Mouse (Mus musculus) embryonic facial prominence, embryonic 10.5 days (tissue): ENCODE measurements around the gene Rffl. TPM values are rescaled to one million over a fixed set of nuclear protein-coding genes. Genes with fewer than 3 reads are reported as not detected.
A peak's percentile ranks its signal among the peaks of the same experiment; 100 is the strongest.

Source experiments
- DNase-seq: peaks from one replicate; pipeline ENCODE4 v3.0.0-alpha.2; 2017; ENCODE audit warnings: low spot score
- H3K27ac ChIP-seq: fragments of 300-500 bp; sonication (generic); replicated peaks from 2 replicates; pipeline ENCODE4 v1.5.1; 2016; ENCODE audit warnings: mild to moderate bottlenecking
- H3K27me3 ChIP-seq: fragments of 300-500 bp; sonication (generic); replicated peaks from 2 replicates; pipeline ENCODE4 v1.6.1; 2016; ENCODE audit warnings: low read depth, mild to moderate bottlenecking; ENCODE audit not compliant: poor library complexity, severe bottlenecking
- H3K36me3 ChIP-seq: fragments of 300-500 bp; sonication (generic); replicated peaks from 2 replicates; pipeline ENCODE4 v1.6.1; 2016; ENCODE audit warnings: mild to moderate bottlenecking, moderate library complexity
- H3K4me1 ChIP-seq: fragments of 300-500 bp; sonication (generic); 2 replicates; pipeline ENCODE4 v1.6.1; 2016
- H3K4me3 ChIP-seq: fragments of 300-500 bp; sonication (generic); 2 replicates; pipeline ENCODE4 v1.5.1; 2016; ENCODE audit warnings: mild to moderate bottlenecking, moderate library complexity
- H3K9me3 ChIP-seq: fragments of 300-500 bp; sonication (generic); 2 replicates; pipeline ENCODE4 v1.6.1; 2016; ENCODE audit warnings: mild to moderate bottlenecking
- WGBS: fragments of 180-500 bp; shearing (Covaris S2); methylation state at CpG from one replicate; pipeline ENCODE4 v1.1.7; 2016; 5-methylcytosine and 5-hydroxymethylcytosine counted together
- polyA plus RNA-seq: library from polyadenylated mRNA; unstranded; fragments of >200 nt; fragmentation: Nextera tagmentation; extraction: Ambion mirVana; gene quantifications from 2 replicates; pipeline ENCODE4 v1.2.1, GENCODE M21; 2016

Rffl gene
- polyA plus RNA-seq, 1 experiment from 2014 or later, result 11.5 TPM

GRCm38 (mm10) chr11:82897478-82897877 lies 26.5 kb upstream of the Rffl start:
- no peaks in the 10 kb centered on the region for H3K9me3 ChIP-seq
- no peak overlapping the region for H3K27ac ChIP-seq
- no peaks in the 10 kb centered on the region for H3K4me1 ChIP-seq
- 89% methylated on average over 10 of the region's 10 CpGs for whole genome bisulfite sequencing
- DNase-seq, result no peak
- peaks cover 53% of the 10 kb centered on the region for H3K36me3 ChIP-seq
- H3K27me3 ChIP-seq, result no peaks in the 10 kb centered on the region
- no peak overlapping the region for H3K4me3 ChIP-seq

- 67% methylated on average over 7 of the region's 7 CpGs for WGBS
- DNase-seq, result no peak
- peaks cover 7% of the 10 kb centered on the region; the same call in 1 of the 2 replicates for H3K27me3 ChIP-seq
- H3K9me3 ChIP-seq, result no peaks in the 10 kb centered on the region
- no peaks in the 10 kb centered on the region for H3K36me3 ChIP-seq
- peaks cover 22% of the 10 kb centered on the region for H3K4me1 ChIP-seq
- H3K4me3 ChIP-seq, result no peak within 1 kb of the TSS
- no peak within 1 kb of the TSS for H3K27ac ChIP-seq
Observed at GRCm38 (mm10) chr11:82891936-82892335, 20.9 kb upstream of the Rffl start, which contains the start of gene Fndc8. Gene Fndc8 (plus strand): TSS chr11:82892124.

- H3K27ac ChIP-seq, result peak within 1 kb of the TSS; percentile 86
- peak; percentile 96 for DNase-seq
- no peaks in the 10 kb centered on the region for H3K9me3 ChIP-seq
- peaks cover 22% of the 10 kb centered on the region for H3K4me1 ChIP-seq
- H3K36me3 ChIP-seq, result no peaks in the 10 kb centered on the region
- H3K27me3 ChIP-seq, result peaks cover 7% of the 10 kb centered on the region; the same call in 1 of the 2 replicates
- H3K4me3 ChIP-seq, result peak within 1 kb of the TSS; percentile 78
- WGBS, result under 1% methylated on average over 26 of the region's 26 CpGs
Observed at GRCm38 (mm10) chr11:82890342-82890762, 19.3 kb upstream of the Rffl start, which contains the start of gene Rad51d. Gene Rad51d (minus strand): TSS chr11:82890614.

GRCm38 (mm10) chr11:82889524-82890341 lies 18.7 kb upstream of the Rffl start:
- H3K27ac ChIP-seq, result peak overlapping the region; percentile 86
- H3K9me3 ChIP-seq, result no peaks in the 10 kb centered on the region
- no peak for DNase-seq
- no peaks in the 10 kb centered on the region for H3K36me3 ChIP-seq
- peaks cover 7% of the 10 kb centered on the region; the same call in 1 of the 2 replicates for H3K27me3 ChIP-seq
- H3K4me1 ChIP-seq, result peaks cover 22% of the 10 kb centered on the region
- WGBS, result 10% methylated on average over 31 of the region's 31 CpGs
- peak overlapping the region; percentile 78 for H3K4me3 ChIP-seq

GRCm38 (mm10) chr11:82888491-82888946 lies 17.5 kb upstream of the Rffl start:
- H3K27ac ChIP-seq, result no peak overlapping the region
- peaks cover 22% of the 10 kb centered on the region for H3K4me1 ChIP-seq
- no peaks in the 10 kb centered on the region for H3K36me3 ChIP-seq
- 72% methylated on average over 10 of the region's 10 CpGs for WGBS
- no peak for DNase-seq
- no peaks in the 10 kb centered on the region for H3K9me3 ChIP-seq
- H3K4me3 ChIP-seq, result 0 out of 2 replicates have a peak overlapping the region, but pooled peaks have one; percentile 17
- peaks cover 7% of the 10 kb centered on the region; the same call in 1 of the 2 replicates for H3K27me3 ChIP-seq

- no peak for DNase-seq
- no peaks in the 10 kb centered on the region for H3K9me3 ChIP-seq
- WGBS, result 87% methylated on average over 3 of the region's 3 CpGs
- peaks cover 22% of the 10 kb centered on the region for H3K4me1 ChIP-seq
- H3K27me3 ChIP-seq, result 0 out of 2 replicates have a peak, but pooled peaks cover 2% of the 10 kb centered on the region
- no peak overlapping the region for H3K4me3 ChIP-seq
- H3K27ac ChIP-seq, result no peak overlapping the region
- H3K36me3 ChIP-seq, result peaks cover 15% of the 10 kb centered on the region
Observed at GRCm38 (mm10) chr11:82886559-82886958, 15.5 kb upstream of the Rffl start.

GRCm38 (mm10) chr11:82883180-82883579 lies 12.2 kb upstream of the Rffl start:
- DNase-seq, result no peak
- H3K27me3 ChIP-seq, result no peaks in the 10 kb centered on the region
- peaks cover under 1% of the 10 kb centered on the region; the same call in 1 of the 2 replicates for H3K4me1 ChIP-seq
- H3K36me3 ChIP-seq, result peaks cover 34% of the 10 kb centered on the region
- H3K27ac ChIP-seq, result no peak overlapping the region
- 69% methylated on average over 8 of the region's 8 CpGs for WGBS
- H3K9me3 ChIP-seq, result no peaks in the 10 kb centered on the region
- no peak overlapping the region for H3K4me3 ChIP-seq

GRCm38 (mm10) chr11:82877726-82878344 lies 6.8 kb upstream of the Rffl start:
- Histone ChIP-seq H3K4me3 (no peak overlapping the region), H3K27me3 (no peaks in the 10 kb centered on the region), H3K27ac (no peak overlapping the region), H3K9me3 (no peaks in the 10 kb centered on the region), H3K36me3 (peaks cover 32% of the 10 kb centered on the region), H3K4me1 (no peaks in the 10 kb centered on the region)
- 88% methylated on average over 7 of the region's 7 CpGs for WGBS
- DNase-seq, result no peak

GRCm38 (mm10) chr11:82875631-82876030 lies 4.6 kb upstream of the Rffl start:
- Histone ChIP-seq H3K27ac (no peak overlapping the region), H3K27me3 (no peaks in the 10 kb centered on the region), H3K4me3 (no peak overlapping the region), H3K9me3 (no peaks in the 10 kb centered on the region), H3K36me3 (peaks cover 17% of the 10 kb centered on the region), H3K4me1 (peaks cover 3% of the 10 kb centered on the region; the same call in 1 of the 2 replicates)
- DNase-seq, result no peak
- WGBS, result 90% methylated on average over 5 of the region's 5 CpGs

- peaks cover 14% of the 10 kb centered on the region for H3K36me3 ChIP-seq
- no peaks in the 10 kb centered on the region for H3K27me3 ChIP-seq
- H3K9me3 ChIP-seq, result no peaks in the 10 kb centered on the region
- no peak overlapping the region for H3K27ac ChIP-seq
- H3K4me3 ChIP-seq, result no peak overlapping the region
- no peak for DNase-seq
- peaks cover 10% of the 10 kb centered on the region for H3K4me1 ChIP-seq
- WGBS, result 82% methylated on average over 5 of the region's 5 CpGs
Observed at GRCm38 (mm10) chr11:82874924-82875323, 3.9 kb upstream of the Rffl start.

GRCm38 (mm10) chr11:82870173-82871030 lies 608 bp downstream of the Rffl start:
- Histone ChIP-seq H3K27ac (peak overlapping the region; percentile 85), H3K9me3 (no peaks in the 10 kb centered on the region), H3K4me1 (peaks cover 12% of the 10 kb centered on the region), H3K4me3 (peak overlapping the region; percentile 88), H3K36me3 (no peaks in the 10 kb centered on the region), H3K27me3 (no peaks in the 10 kb centered on the region)
- 3% methylated on average over 36 of the region's 36 CpGs for WGBS
- DNase-seq, result peak; percentile 60
